Mouse (Mus musculus) myocyte (in vitro differentiated cells): ENCODE measurements around the gene Gm17622. TPM values are rescaled to one million over a fixed set of nuclear protein-coding genes. Genes with fewer than 3 reads are reported as not detected.

ENCODE experiments used
- H3K27me3 ChIP-seq: one replicate; pipeline ENCODE4 v1.6.1; 2011; ENCODE audit not compliant: control insufficient read depth, insufficient read depth, insufficient read length
- H3K36me3 ChIP-seq: one replicate; pipeline ENCODE4 v1.6.1; 2011; ENCODE audit not compliant: control insufficient read depth, insufficient read depth
- H3K4me2 ChIP-seq: one replicate; pipeline ENCODE4 v1.6.1; 2011; ENCODE audit warnings: low read depth, control low read depth
- H3K4me3 ChIP-seq: one replicate; pipeline ENCODE4 v1.5.1; 2011; ENCODE audit warnings: mild to moderate bottlenecking, control low read depth, moderate library complexity
- H3K79me2 ChIP-seq: one replicate; pipeline ENCODE4 v1.6.1; 2011; ENCODE audit not compliant: control insufficient read depth, insufficient read depth
- H3ac ChIP-seq: one replicate; pipeline ENCODE4 v1.6.1; 2011; ENCODE audit not compliant: control insufficient read depth, insufficient read length
- CEBPB ChIP-seq: IDR thresholded peaks from 2 replicates; pipeline ENCODE4 v1.6.1; 2011; ENCODE audit warnings: mild to moderate bottlenecking, moderate library complexity; ENCODE audit not compliant: poor library complexity, insufficient read depth, severe bottlenecking
- E2F4 ChIP-seq: IDR thresholded peaks from one replicate; pipeline ENCODE4 v1.6.1; 2011; ENCODE audit warnings: mild to moderate bottlenecking, control low read depth, moderate library complexity; ENCODE audit not compliant: insufficient read depth
- MAX ChIP-seq: IDR thresholded peaks from one replicate; pipeline ENCODE4 v1.6.1; 2011; ENCODE audit warnings: low read depth, mild to moderate bottlenecking, control low read depth
- MYOD1 ChIP-seq, 3 experiments: IDR thresholded peaks; one replicate each; pipeline ENCODE4 v1.6.1; 2011; ENCODE audit warnings: control low read depth in 2 of 3, low read depth in 2 of 3, mild to moderate bottlenecking in 2 of 3, moderate library complexity in 1 of 3; ENCODE audit not compliant: insufficient read length in 2 of 3, control insufficient read depth in 1 of 3
- MYOG ChIP-seq, 3 experiments: IDR thresholded peaks; one replicate each; pipeline ENCODE4 v1.6.1; 2011; ENCODE audit warnings: control low read depth in 2 of 3, low read depth in 2 of 3, mild to moderate bottlenecking in 2 of 3; ENCODE audit not compliant: insufficient read length in 2 of 3, control insufficient read depth in 1 of 3, insufficient read depth in 1 of 3
- POLR2A ChIP-seq: IDR thresholded peaks from one replicate; pipeline ENCODE4 v1.6.1; 2011; ENCODE audit warnings: low read depth, mild to moderate bottlenecking, control low read depth, moderate library complexity; ENCODE audit not compliant: insufficient read length
- POLR2AphosphoS2 ChIP-seq: IDR thresholded peaks from one replicate; pipeline ENCODE4 v1.6.1; 2011; ENCODE audit warnings: low read depth, control low read depth; ENCODE audit not compliant: insufficient read length
- REST ChIP-seq: IDR thresholded peaks from one replicate; pipeline ENCODE4 v1.6.1; 2011; ENCODE audit warnings: mild to moderate bottlenecking, control low read depth, moderate library complexity; ENCODE audit not compliant: insufficient read depth, insufficient read length
- SRF ChIP-seq: IDR thresholded peaks from one replicate; pipeline ENCODE4 v1.6.1; 2011; ENCODE audit warnings: low read depth; ENCODE audit not compliant: control insufficient read depth, insufficient read length
- TCF12 ChIP-seq: IDR thresholded peaks from one replicate; pipeline ENCODE4 v1.6.1; 2011; ENCODE audit warnings: mild to moderate bottlenecking, control low read depth; ENCODE audit not compliant: poor library complexity, insufficient read depth, severe bottlenecking
- TCF3 ChIP-seq: IDR thresholded peaks from one replicate; pipeline ENCODE4 v1.6.1; 2011; ENCODE audit warnings: low read depth, control low read depth; ENCODE audit not compliant: insufficient read length
- USF1 ChIP-seq: IDR thresholded peaks from one replicate; pipeline ENCODE4 v1.6.1; 2011; ENCODE audit warnings: low read depth, mild to moderate bottlenecking, control low read depth, moderate library complexity
- polyA plus RNA-seq: library from polyadenylated mRNA; unstranded; fragments of >200 nt; fragmentation: generic; extraction: Trizol; gene quantifications from one replicate; pipeline ENCODE4 v1.2.1, GENCODE M21; 2012; ENCODE audit warnings: missing spikeins

The Gm17622 gene
- polyA plus RNA-seq, 1 experiment: not detected

- H3K4me2 ChIP-seq: no peak overlapping the region
- peaks cover 18% of the 10 kb centered on the region for H3K36me3 ChIP-seq
- H3ac ChIP-seq: no peak overlapping the region
- H3K4me3 ChIP-seq: no peak overlapping the region
- H3K27me3 ChIP-seq: no peaks in the 10 kb centered on the region
- no peaks in the 10 kb centered on the region for H3K79me2 ChIP-seq
- TF ChIP-seq MYOD1 (IDR thresholded peaks at IDR 0.05; ENCODE audit: control insufficient read depth in 1 of 3, insufficient read length in 2 of 3, low read depth in 2 of 3) (no peak), CEBPB (no peak), TCF3 (no peak), SRF (no peak), MYOG (IDR thresholded peaks at IDR 0.05; ENCODE audit: control insufficient read depth in 1 of 3, insufficient read depth in 1 of 3, insufficient read length in 2 of 3, low read depth in 2 of 3) (no peak), REST (no peak), POLR2AphosphoS2 (no peak), POLR2A (no peak), USF1 (no peak), TCF12 (no peak), E2F4 (no peak), MAX (no peak)
Observed at GRCm38 (mm10) chr13:96499891-96500290, 9.4 kb downstream of the Gm17622 start.

GRCm38 (mm10) chr13:96505661-96506060 lies 15.1 kb downstream of the Gm17622 start:
- Histone ChIP-seq H3K4me3 (no peak overlapping the region), H3K27me3 (no peaks in the 10 kb centered on the region), H3K4me2 (no peak overlapping the region), H3ac (no peak overlapping the region), H3K79me2 (peaks cover 4% of the 10 kb centered on the region), H3K36me3 (peaks cover 5% of the 10 kb centered on the region)
- TF ChIP-seq CEBPB: no peak
- no peak for TF ChIP-seq REST
- TF ChIP-seq MYOG (IDR thresholded peaks at IDR 0.05; ENCODE audit: control insufficient read depth in 1 of 3, insufficient read depth in 1 of 3, insufficient read length in 2 of 3, low read depth in 2 of 3): no peak
- TF ChIP-seq POLR2AphosphoS2: no peak
- no peak for TF ChIP-seq MAX
- no peak for TF ChIP-seq TCF12
- no peak for TF ChIP-seq POLR2A
- TF ChIP-seq SRF: no peak

DNA sequence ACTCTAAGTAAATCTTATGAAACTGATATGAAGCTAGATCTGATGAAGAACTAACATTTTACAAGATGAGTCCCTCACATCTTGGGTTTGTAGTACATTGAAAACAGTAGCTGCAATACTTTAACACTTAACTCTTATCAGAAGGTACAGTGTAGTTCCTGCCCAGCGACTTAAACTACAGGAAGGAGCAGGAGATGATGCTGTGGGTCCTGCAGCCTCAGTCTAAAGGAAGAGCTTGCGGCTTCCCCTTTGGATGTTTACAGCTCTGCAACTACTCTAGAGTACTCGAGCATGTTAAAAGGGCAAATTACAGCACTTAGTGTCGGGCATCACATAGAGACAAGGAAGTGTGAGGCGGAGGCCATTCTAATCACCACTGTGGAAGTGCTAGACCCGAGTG lies 15.8 kb downstream of the Gm17622 start:
- H3ac ChIP-seq: no peak overlapping the region
- H3K36me3 ChIP-seq: peaks cover 5% of the 10 kb centered on the region
- peaks cover 4% of the 10 kb centered on the region for H3K79me2 ChIP-seq
- H3K27me3 ChIP-seq: no peaks in the 10 kb centered on the region
- no peak overlapping the region for H3K4me3 ChIP-seq
- H3K4me2 ChIP-seq: no peak overlapping the region
- TF ChIP-seq SRF: no peak
- no peak for TF ChIP-seq TCF12
- no peak for TF ChIP-seq USF1
- TF ChIP-seq E2F4: no peak
- no peak for TF ChIP-seq TCF3
- TF ChIP-seq MYOD1 (IDR thresholded peaks at IDR 0.05; ENCODE audit: control insufficient read depth in 1 of 3, insufficient read length in 2 of 3, low read depth in 2 of 3): no peak

GRCm38 (mm10) chr13:96507541-96507940 lies 17.0 kb downstream of the Gm17622 start:
- Histone ChIP-seq H3K36me3 (peaks cover 5% of the 10 kb centered on the region), H3K79me2 (peaks cover 4% of the 10 kb centered on the region), H3K4me2 (no peak overlapping the region), H3K27me3 (no peaks in the 10 kb centered on the region), H3K4me3 (no peak overlapping the region), H3ac (no peak overlapping the region)
- TF ChIP-seq CEBPB (no peak), REST (no peak), E2F4 (no peak), TCF12 (no peak), MYOD1 (IDR thresholded peaks at IDR 0.05; ENCODE audit: control insufficient read depth in 1 of 3, insufficient read length in 2 of 3, low read depth in 2 of 3) (no peak), MAX (no peak), POLR2AphosphoS2 (no peak), MYOG (IDR thresholded peaks at IDR 0.05; ENCODE audit: control insufficient read depth in 1 of 3, insufficient read depth in 1 of 3, insufficient read length in 2 of 3, low read depth in 2 of 3) (no peak), USF1 (no peak), TCF3 (no peak), SRF (no peak), POLR2A (no peak)

DNA sequence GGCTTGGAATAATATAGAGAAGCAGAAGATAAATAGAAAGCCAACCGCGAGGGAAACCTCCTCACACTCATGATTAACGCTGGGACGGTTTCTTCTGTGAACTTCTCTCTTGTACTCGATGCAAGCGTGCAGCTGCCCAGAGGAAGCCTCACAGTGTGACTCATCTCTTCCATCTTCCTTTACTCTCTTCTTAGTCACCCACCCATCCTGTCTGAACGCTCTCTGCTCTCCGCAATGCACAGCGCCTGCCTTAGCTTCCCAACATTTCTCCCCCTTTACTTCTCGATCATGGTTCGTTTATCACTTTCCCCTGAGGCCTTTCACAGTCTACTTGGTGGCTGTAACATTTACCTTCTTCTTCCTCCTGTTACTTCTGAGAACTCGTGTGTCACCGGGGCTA lies 20.1 kb downstream of the Gm17622 start:
- H3K4me2 ChIP-seq: peak overlapping the region; percentile 88
- no peaks in the 10 kb centered on the region for H3K27me3 ChIP-seq
- H3ac ChIP-seq: no peak overlapping the region
- peaks cover 7% of the 10 kb centered on the region for H3K36me3 ChIP-seq
- no peak overlapping the region for H3K4me3 ChIP-seq
- peaks cover 4% of the 10 kb centered on the region for H3K79me2 ChIP-seq
- TF ChIP-seq MYOG (IDR thresholded peaks at IDR 0.05; ENCODE audit: control insufficient read depth in 1 of 3, insufficient read depth in 1 of 3, insufficient read length in 2 of 3, low read depth in 2 of 3): peak in 2 of 3 experiments; percentile 26 to 35
- TF ChIP-seq MYOD1 (IDR thresholded peaks at IDR 0.05; ENCODE audit: control insufficient read depth in 1 of 3, insufficient read length in 2 of 3, low read depth in 2 of 3): peak; percentile 38 to 76 (median 62)
- no peak for TF ChIP-seq MAX
